Mouse (Mus musculus): Measurements from ENCODE around the gene Mier3. TPM values are rescaled to one million over a fixed set of nuclear protein-coding genes. Genes with fewer than 3 reads are reported as not detected.
A peak's percentile ranks its signal among the peaks of the same experiment; 100 is the strongest.
"Not testable (repeated sequence)": the region's sequence is repeated elsewhere in the genome, so short reads cannot be mapped to it uniquely, and the experiment has no call there.

The Mier3 gene
- total RNA-seq, 2 experiments from 2014 or later: 30.1 to 30.8 TPM

DNA sequence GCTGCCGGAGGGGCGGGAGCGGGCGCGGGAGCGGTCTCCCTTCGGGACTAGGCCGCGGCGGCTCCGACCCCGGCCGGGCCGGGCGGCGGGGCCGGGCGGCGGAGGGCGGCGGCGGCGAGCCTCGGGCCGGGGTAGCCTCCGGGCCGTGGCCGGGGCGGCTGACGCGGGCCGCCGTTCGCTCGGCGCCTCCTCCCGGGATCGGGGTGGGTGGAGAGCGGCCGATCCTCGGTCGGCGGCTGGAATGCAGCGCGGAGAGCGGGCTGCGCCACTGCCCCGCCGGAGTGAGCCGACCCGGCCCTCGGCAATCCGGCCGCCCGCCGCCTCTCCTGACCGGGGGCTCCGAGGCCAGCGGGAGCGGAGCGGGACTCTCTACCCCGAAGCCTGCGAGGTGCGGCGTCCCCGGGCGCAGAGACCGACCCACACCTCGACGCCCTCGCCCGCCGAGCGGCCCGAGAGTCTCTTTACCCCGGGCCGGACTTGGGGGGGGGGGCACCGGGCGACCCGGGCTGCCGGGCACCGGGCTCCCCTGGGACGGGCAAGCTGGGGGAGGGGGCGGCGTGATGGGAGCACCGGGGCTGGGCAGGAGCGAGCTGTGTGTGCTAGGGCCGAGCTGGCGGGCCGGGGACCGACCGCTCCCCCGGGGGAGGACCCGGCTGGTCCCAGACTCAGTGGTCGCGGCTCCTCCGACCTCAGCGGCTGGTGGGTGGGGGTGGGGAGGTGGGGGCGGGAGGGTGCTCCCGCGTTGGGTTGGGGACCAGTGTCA, 5.9 kb downstream of the Mier3 start:
- DNase-seq (ENCODE audit: extremely low spot score in 1 of 2, low spot score in 2 of 2): peak in 1 of 2 experiments; percentile 61
- intact Hi-C loops (cut with DNase I): loop anchor here (5.0 kb wide), 1 partner anchor 41 kb away; no protein-coding TSS in a partner anchor

- intact Hi-C loops (cut with DNase I): loop anchor here (5.0 kb wide), 1 partner anchor 40 kb away; no protein-coding TSS in a partner anchor
- DNase-seq (ENCODE audit: extremely low spot score in 1 of 2, low spot score in 2 of 2): peak; percentile 43 to 77
Observed at GRCm38 (mm10) chr13:111687285-111687781, 6.6 kb downstream of the Mier3 start.

GRCm38 (mm10) chr13:111703396-111703795, 22.6 kb downstream of the Mier3 start:
- intact Hi-C loops (cut with DNase I): no loop called here
- DNase-seq (ENCODE audit: extremely low spot score in 1 of 2, low spot score in 2 of 2): no peak

DNA sequence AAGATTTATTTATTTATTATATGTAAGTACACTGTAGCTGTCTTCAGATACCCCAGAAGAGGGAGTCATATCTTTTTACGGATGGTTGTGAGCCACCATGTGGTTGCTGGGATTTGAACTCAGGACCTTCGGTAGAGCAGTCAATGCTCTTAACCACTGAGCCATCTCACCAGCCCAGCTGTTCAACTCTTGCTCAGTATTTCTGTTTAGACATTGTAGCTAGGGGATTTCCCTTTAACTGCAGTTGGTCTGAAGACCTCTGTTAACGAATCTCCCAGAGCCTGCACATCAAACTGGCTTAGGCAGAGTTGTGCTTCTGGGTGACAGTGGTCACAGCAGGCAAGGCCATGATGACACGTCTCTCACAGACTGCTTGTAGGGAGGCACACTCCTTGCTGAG, 23.2 kb downstream of the Mier3 start:
- intact Hi-C loops (cut with DNase I); DNase-seq (ENCODE audit: extremely low spot score in 1 of 2, low spot score in 2 of 2): not testable (repeated sequence)

DNA sequence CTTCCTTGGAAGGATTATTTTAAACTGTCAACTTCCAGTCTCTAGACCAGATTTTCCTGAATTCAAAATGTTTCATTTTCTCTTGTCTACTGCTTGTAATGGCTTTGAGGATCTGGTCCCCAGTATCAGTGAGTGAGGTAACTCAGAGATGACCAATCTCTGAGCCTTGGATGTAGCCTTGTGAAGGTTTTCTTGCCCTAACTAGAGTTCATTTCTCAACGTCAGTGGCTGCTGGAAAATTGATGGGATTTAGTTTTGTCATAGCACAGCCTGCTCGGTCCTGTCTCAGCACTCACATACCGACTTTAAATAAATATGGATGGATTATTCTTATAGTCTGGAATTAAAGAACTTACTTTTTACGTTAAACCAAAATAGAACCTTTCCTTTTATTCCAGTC, 29.8 kb downstream of the Mier3 start:
- intact Hi-C loops (cut with DNase I): no loop called here
- DNase-seq (ENCODE audit: extremely low spot score in 1 of 2, low spot score in 2 of 2): no peak

GRCm38 (mm10) chr13:111719726-111720125, 38.9 kb downstream of the Mier3 start:
- DNase-seq (ENCODE audit: extremely low spot score in 1 of 2, low spot score in 2 of 2): no peak
- intact Hi-C loops (cut with DNase I): no loop called here

- intact Hi-C loops (cut with DNase I): loop anchor here (5.0 kb wide), 1 partner anchor 37 kb away; no protein-coding TSS in a partner anchor
Observed at GRCm38 (mm10) chr13:111724811-111725164, 44.0 kb downstream of the Mier3 start.

GRCm38 (mm10) chr13:111725165-111726077, 44.6 kb downstream of the Mier3 start:
- intact Hi-C loops (cut with DNase I): loop anchor here (5.0 kb wide), 1 partner anchor 38 kb away; no protein-coding TSS in a partner anchor

More at GRCm38 (mm10) chr13:111724811-111725164, 44.0 kb downstream of the Mier3 start:
- DNase-seq (ENCODE audit: extremely low spot score in 1 of 2, low spot score in 2 of 2): no peak

GRCm38 (mm10) chr13:111726898-111727297, 46.1 kb downstream of the Mier3 start:
- intact Hi-C loops (cut with DNase I): loop anchor here (5.0 kb wide), 1 partner anchor 40 kb away; no protein-coding TSS in a partner anchor

More at GRCm38 (mm10) chr13:111725165-111726077, 44.6 kb downstream of the Mier3 start:
- DNase-seq (ENCODE audit: extremely low spot score in 1 of 2, low spot score in 2 of 2): peak; percentile 89 to 98

GRCm38 (mm10) chr13:111741204-111741990, 60.6 kb downstream of the Mier3 start:
- no peak for DNase-seq (ENCODE audit: extremely low spot score in 1 of 2, low spot score in 2 of 2)
- intact Hi-C loops (cut with DNase I): loop anchor here (5.0 kb wide), 2 partner anchors 279 to 1359 kb away; no protein-coding TSS in a partner anchor

More at GRCm38 (mm10) chr13:111726898-111727297, 46.1 kb downstream of the Mier3 start:
- DNase-seq (ENCODE audit: extremely low spot score in 1 of 2, low spot score in 2 of 2): no peak

- peak; percentile 44 to 47 for DNase-seq (ENCODE audit: extremely low spot score in 1 of 2, low spot score in 2 of 2)
- intact Hi-C loops (cut with DNase I): loop anchor here (5.0 kb wide), 2 partner anchors 280 to 1360 kb away; no protein-coding TSS in a partner anchor
Observed at GRCm38 (mm10) chr13:111741991-111742615, 61.3 kb downstream of the Mier3 start.

GRCm38 (mm10) chr13:111744233-111745000, 63.6 kb downstream of the Mier3 start:
- DNase-seq (ENCODE audit: extremely low spot score in 1 of 2, low spot score in 2 of 2): no peak
- intact Hi-C loops (cut with DNase I): loop anchor here (5.0 kb wide), 2 partner anchors 282 to 1362 kb away; no protein-coding TSS in a partner anchor

DNA sequence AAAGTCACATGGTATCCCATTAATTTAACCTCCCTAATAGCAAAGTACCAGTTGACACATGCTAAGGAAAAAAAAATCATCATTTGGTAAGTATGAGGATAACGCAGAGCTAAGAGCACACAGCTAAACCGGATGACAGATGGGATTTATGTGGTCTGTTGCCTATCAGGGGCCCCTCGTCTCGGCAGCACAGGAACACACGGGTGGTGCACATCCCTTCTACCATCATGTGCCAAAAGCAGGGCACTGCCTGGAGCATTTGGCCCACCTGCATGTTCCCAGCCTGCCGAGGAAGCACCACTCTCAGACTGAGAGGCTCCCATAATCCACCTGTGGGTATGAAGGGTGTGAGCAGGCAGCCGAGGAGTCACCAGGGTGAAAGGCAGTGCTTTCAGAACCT, 64.4 kb downstream of the Mier3 start:
- no peak for DNase-seq (ENCODE audit: extremely low spot score in 1 of 2, low spot score in 2 of 2)
- intact Hi-C loops (cut with DNase I): no loop called here

DNA sequence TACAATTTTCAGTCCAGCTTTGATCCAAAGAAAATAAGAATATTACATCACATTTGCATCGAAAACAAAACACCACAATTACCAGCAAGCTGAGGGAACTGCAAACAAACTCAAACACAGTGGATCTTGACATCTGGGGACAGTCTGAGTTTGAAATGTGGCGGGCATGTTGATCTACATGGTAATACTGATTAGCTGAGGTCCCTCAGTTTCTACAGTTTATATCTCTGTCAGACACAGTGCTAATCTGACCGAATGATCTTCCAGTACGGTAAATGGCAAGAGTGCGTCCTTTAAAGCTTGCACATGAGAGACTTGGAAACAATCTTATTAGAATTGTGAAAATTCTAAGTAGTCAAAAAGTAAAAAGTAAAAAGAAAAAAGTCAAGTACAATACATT, 66.1 kb downstream of the Mier3 start:
- no peak for DNase-seq (ENCODE audit: extremely low spot score in 1 of 2, low spot score in 2 of 2)
- intact Hi-C loops (cut with DNase I): no loop called here

GRCm38 (mm10) chr13:111748301-111749062, 67.7 kb downstream of the Mier3 start:
- no peak for DNase-seq (ENCODE audit: extremely low spot score in 1 of 2, low spot score in 2 of 2)
- intact Hi-C loops (cut with DNase I): no loop called here

- intact Hi-C loops (cut with DNase I): no loop called here
- DNase-seq (ENCODE audit: extremely low spot score in 1 of 2, low spot score in 2 of 2): no peak
Observed at GRCm38 (mm10) chr13:111753321-111753720, 72.5 kb downstream of the Mier3 start.

All from left cerebral cortex, postnatal 10 days (tissue).